Mouse (Mus musculus): ENCODE data around the gene Rnf225.
A peak's percentile ranks its signal among the peaks of the same experiment; 100 is the strongest.

DNA sequence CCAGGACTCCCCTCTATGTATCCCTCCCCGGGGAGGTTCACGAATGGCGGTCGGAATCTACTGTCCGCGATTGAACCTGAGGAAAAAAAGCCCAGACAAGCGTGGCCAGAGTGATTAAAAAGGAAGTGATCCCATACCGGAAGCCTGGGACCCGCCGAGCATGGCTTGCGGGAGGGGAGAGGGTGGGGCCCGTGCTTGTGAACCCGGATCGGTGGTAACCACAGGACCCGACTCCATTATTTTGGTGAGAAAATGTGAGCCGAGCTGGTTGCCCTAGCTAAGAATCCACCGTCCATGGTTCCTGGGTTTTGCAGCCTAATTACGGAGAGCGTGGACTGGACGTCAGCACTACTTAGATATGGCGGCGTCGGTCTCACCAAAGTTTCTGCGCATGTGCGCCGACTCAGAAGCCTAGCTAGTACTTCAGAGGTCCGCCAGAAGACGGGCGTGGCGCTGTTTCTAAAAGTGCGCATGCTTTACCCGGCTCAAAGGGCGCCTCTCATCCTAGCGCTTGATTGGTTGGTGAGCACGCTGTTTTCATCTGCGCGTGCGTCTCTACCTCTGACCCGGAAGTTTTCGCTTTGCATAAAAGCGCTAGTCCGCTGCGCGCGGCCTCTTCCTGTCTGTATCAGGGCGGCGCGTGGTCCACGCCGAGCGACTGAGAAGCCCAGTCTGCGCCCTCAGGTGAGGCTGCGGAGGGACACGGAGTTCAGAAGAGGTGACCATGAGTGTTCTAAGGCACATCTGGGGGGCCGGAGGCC is 5.3 kb upstream of the Rnf225 start, which contains the start of gene Rps5:
- TF ChIP-seq ZNF384 (IDR thresholded peaks at IDR 0.05; ENCODE audit: low read depth, low read length): peak; percentile 49; the same call in 1 of the 2 replicates
- TF ChIP-seq CTCF (IDR thresholded peaks at IDR 0.05 in 2 of 3, conservative IDR thresholded peaks at IDR 0.05 in 1 of 3; ENCODE audit: control insufficient read depth in 1 of 3, insufficient read depth in 1 of 3, low read depth in 2 of 3, low read length in 3 of 3, poor library complexity in 1 of 3, severe bottlenecking in 1 of 3): peak; percentile 22 to 59 (median 34); a peak in 5 of 6 replicates
